Mouse (Mus musculus) liver, postnatal 0 days (tissue): ENCODE measurements around the gene Tm4sf1. TPM values are rescaled to one million over a fixed set of nuclear protein-coding genes. Genes with fewer than 3 reads are reported as not detected.

Experiments
- ATAC-seq: fragments of 200-750 bp; cut with Nextera tagmentation; 2 replicates; pipeline ENCODE4 v1.8.0; 2017; ENCODE audit warnings: mild to moderate bottlenecking, moderate library complexity
- DNase-seq: peaks from one replicate; pipeline ENCODE4 v3.0.0-alpha.2; 2016
- H3K27ac ChIP-seq: fragments of 300-500 bp; sonication (generic); 2 replicates; pipeline ENCODE4 v1.5.1; 2014; ENCODE audit warnings: antibody characterized with exemption, moderate library complexity, mild to moderate bottlenecking, low read depth
- H3K27me3 ChIP-seq: fragments of 300-500 bp; sonication (generic); 2 replicates; pipeline ENCODE4 v1.6.1; 2014; ENCODE audit warnings: low read length, control low read depth, mixed read lengths; ENCODE audit not compliant: insufficient read depth
- H3K36me3 ChIP-seq: fragments of 300-500 bp; sonication (generic); replicated peaks from 2 replicates; pipeline ENCODE4 v1.6.1; 2014; ENCODE audit warnings: mild to moderate bottlenecking, control low read depth, low read length, moderate library complexity, mixed read lengths; ENCODE audit not compliant: insufficient read depth
- H3K4me1 ChIP-seq: fragments of 300-500 bp; sonication (generic); 2 replicates; pipeline ENCODE4 v1.6.1; 2014; ENCODE audit warnings: antibody characterized with exemption, mild to moderate bottlenecking, control low read depth; ENCODE audit not compliant: insufficient read depth
- H3K4me2 ChIP-seq: fragments of 300-500 bp; sonication (generic); 2 replicates; pipeline ENCODE4 v1.6.1; 2014; ENCODE audit warnings: low read depth, mild to moderate bottlenecking, low read length, moderate library complexity, mixed read lengths
- H3K4me3 ChIP-seq: fragments of 300-500 bp; sonication (generic); 2 replicates; pipeline ENCODE4 v1.5.1; 2014; ENCODE audit warnings: low read depth, low read length
- H3K9ac ChIP-seq: fragments of 300-500 bp; sonication (generic); replicated peaks from 2 replicates; pipeline ENCODE4 v1.6.1; 2014; ENCODE audit warnings: mild to moderate bottlenecking, moderate library complexity
- H3K9me3 ChIP-seq: fragments of 300-500 bp; sonication (generic); 2 replicates; pipeline ENCODE4 v1.6.1; 2016; ENCODE audit warnings: mild to moderate bottlenecking, control low read depth, low read length, mixed read lengths
- CTCF ChIP-seq: sonication (generic); IDR thresholded peaks from 2 replicates; pipeline ENCODE4 v1.5.1; 2016; ENCODE audit warnings: antibody characterized with exemption, low read depth
- EP300 ChIP-seq: IDR thresholded peaks from 2 replicates; pipeline ENCODE4 v1.6.1; 2016; ENCODE audit warnings: antibody characterized with exemption, low read depth, mild to moderate bottlenecking
- WGBS: fragments of 180-500 bp; shearing (Covaris S2); extraction: QIAGEN DNeasy Blood & Tissue Kit; methylation state at CpG from one replicate; pipeline ENCODE4 v1.1.7; 2014; ENCODE audit not compliant: insufficient replicate concordance; 5-methylcytosine and 5-hydroxymethylcytosine counted together
- polyA plus RNA-seq: library from polyadenylated mRNA; unstranded; fragments of >200 nt; fragmentation: Nextera tagmentation; extraction: Ambion mirVana; gene quantifications from 2 replicates; pipeline ENCODE4 v1.2.1, GENCODE M21; 2015

The Tm4sf1 gene
- polyA plus RNA-seq, 1 experiment from 2014 or later = 26.9 TPM

DNA sequence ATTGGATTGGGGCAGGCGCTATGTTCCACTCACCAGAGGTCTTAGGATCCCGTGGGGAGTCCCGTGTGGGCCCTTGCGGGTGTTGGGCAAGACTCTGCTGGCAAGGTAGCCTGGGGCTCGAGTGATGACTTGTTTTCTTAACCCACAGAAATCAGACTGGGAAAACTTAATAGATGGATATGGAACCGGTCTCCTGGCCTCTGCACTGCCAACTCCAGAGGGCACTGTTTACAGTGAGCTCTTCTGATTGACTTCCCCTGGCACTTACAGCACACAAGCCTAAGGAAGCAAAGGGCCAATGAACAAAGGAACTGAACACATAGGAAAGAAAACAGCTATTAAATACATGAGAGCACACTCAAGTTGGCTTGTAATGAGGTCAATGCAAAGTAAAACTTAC is 26.2 kb upstream of the Tm4sf1 start:
- Histone ChIP-seq H3K4me1 (no peaks in the 10 kb centered on the region), H3K9ac (no peak overlapping the region), H3K4me3 (no peak overlapping the region), H3K9me3 (no peaks in the 10 kb centered on the region; the same call in 1 of the 2 replicates), H3K36me3 (no peaks in the 10 kb centered on the region), H3K4me2 (no peak overlapping the region), H3K27me3 (no peaks in the 10 kb centered on the region), H3K27ac (no peak overlapping the region)
- ATAC-seq (no peak), DNase-seq (no peak)
- no peak for TF ChIP-seq EP300
- no peak for TF ChIP-seq CTCF
- WGBS = 77% methylated on average over 4 of the region's 6 CpGs

DNA sequence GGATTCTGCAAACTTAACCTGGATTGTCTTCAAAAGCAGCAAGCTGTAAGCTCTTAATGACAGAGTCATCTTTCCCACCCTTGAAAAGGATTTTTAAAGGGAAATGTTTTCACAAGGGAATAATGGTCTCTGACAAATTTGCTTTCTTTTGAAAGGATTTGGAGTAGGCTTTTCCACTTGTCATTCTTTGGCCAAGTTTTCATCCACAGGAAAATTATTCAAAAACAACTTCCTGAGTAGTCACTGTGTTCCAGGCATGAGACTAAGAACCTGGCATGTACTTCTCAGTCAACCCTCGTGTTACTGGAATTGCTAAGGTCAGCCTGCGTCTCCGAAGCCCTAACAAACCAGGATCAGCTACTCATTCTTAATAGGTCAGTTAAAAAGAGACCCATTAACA is 5.3 kb upstream of the Tm4sf1 start:
- H3K4me1 ChIP-seq = no peaks in the 10 kb centered on the region
- H3K9me3 ChIP-seq = no peaks in the 10 kb centered on the region
- no peak overlapping the region for H3K4me3 ChIP-seq
- WGBS = 75% methylated on average over 3 of the region's 3 CpGs
- no peak overlapping the region for H3K9ac ChIP-seq
- no peak overlapping the region for H3K27ac ChIP-seq
- no peak overlapping the region for H3K4me2 ChIP-seq
- H3K36me3 ChIP-seq = no peaks in the 10 kb centered on the region
- DNase-seq (no peak), ATAC-seq (no peak)
- no peaks in the 10 kb centered on the region for H3K27me3 ChIP-seq
- TF ChIP-seq EP300 = no peak

DNA sequence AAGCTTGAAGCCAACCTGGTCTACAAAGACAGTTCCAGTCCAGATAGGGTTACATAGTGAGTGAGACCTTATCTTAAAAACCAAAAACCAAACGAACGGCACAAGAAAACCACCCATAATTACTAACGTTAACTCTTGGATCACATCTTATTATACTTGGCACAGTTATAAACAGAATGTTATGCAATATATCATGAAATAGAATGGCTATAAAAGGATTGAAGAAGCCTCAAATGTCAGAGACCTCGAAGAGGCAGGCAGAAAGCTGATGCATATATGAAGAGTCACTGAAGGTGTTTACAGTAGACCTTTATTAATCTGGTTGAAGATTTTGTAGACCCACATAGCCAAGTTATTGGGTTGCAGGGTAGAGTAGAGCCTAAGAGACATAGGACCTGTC is 3.8 kb upstream of the Tm4sf1 start:
- no peaks in the 10 kb centered on the region for H3K4me1 ChIP-seq
- TF ChIP-seq CTCF = no peak
- TF ChIP-seq EP300 = no peak
- H3K27ac ChIP-seq = no peak overlapping the region
- no peak overlapping the region for H3K9ac ChIP-seq
- 70% methylated on average over 4 of the region's 4 CpGs for WGBS
- H3K4me2 ChIP-seq = no peak overlapping the region
- H3K9me3 ChIP-seq = no peaks in the 10 kb centered on the region
- ATAC-seq (no peak), DNase-seq (no peak)
- H3K27me3 ChIP-seq = no peaks in the 10 kb centered on the region
- no peak overlapping the region for H3K4me3 ChIP-seq
- H3K36me3 ChIP-seq = no peaks in the 10 kb centered on the region

DNA sequence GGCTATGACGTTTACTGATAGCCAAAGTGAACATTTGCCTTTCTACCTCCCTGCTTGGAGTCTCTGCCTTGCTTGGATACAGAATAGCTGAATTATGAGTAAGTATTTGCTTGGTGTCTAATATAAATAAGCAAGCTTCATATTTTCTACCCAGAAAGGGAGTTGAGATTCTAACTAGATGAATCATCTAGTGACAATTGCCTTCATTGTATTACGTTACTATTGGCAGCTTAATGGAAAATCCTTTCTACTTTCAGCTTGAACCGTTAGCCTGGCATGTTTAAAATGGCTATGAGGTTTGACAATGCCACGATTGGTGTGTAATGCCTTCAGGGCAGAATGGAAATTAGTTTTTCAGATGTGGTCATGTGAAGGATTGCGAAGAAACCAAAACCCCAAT is 2.7 kb upstream of the Tm4sf1 start:
- no peak for ATAC-seq
- H3K4me1 ChIP-seq = no peaks in the 10 kb centered on the region
- no peaks in the 10 kb centered on the region for H3K27me3 ChIP-seq
- H3K9ac ChIP-seq = no peak overlapping the region
- 66% methylated on average over 5 of the region's 5 CpGs for whole genome bisulfite sequencing
- H3K27ac ChIP-seq = no peak overlapping the region
- no peak overlapping the region for H3K4me2 ChIP-seq
- H3K9me3 ChIP-seq = no peaks in the 10 kb centered on the region
- TF ChIP-seq CTCF (no peak), EP300 (no peak)
- no peak for DNase-seq
- H3K36me3 ChIP-seq = no peaks in the 10 kb centered on the region
- H3K4me3 ChIP-seq = no peak overlapping the region

DNA sequence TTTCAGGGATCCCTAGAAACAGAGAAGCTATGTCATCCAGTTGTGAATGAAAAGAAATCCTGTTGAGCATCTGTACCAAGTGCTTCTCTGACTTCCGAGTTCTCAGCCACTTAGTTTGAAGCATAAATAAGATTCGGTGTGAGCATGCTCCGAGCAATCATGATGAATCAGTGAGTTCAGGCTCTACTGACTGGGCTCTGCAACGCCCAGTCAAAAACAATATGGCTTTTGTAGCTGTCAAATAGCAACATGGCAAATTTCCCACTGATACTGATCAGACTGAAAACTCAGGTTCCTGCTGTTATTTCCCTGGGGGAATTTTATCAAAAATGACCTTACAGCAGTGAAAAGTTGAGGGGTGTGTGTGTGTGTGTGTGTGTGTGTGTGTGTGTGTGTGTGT is 2.3 kb upstream of the Tm4sf1 start:
- Histone ChIP-seq H3K27ac (no peak overlapping the region), H3K4me3 (no peak overlapping the region), H3K4me2 (no peak overlapping the region), H3K4me1 (no peaks in the 10 kb centered on the region), H3K27me3 (no peaks in the 10 kb centered on the region), H3K36me3 (no peaks in the 10 kb centered on the region), H3K9me3 (no peaks in the 10 kb centered on the region), H3K9ac (no peak overlapping the region)
- ATAC-seq (no peak), DNase-seq (no peak)
- no peak for TF ChIP-seq EP300
- TF ChIP-seq CTCF = no peak
- WGBS = 71% methylated on average over 4 of the region's 4 CpGs

DNA sequence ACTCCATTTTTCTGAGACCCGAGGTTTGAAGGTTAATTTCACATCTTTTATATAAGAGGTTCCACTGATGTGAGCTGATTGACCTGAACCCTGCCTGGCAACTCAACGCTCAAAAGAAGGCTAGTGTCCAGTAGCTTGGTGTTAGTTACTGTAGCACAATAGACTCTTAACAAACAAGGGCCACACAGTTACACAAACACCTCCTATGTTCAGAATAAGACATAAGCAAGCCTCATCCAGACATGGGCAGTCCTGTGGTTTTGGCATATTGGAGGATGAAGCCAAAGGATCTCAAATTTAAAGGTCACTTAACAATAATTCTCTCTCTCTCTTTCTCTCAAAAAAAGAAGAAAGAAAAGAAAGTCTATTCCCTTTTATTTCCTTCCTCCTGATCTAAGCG is 1.7 kb upstream of the Tm4sf1 start:
- Histone ChIP-seq H3K9ac (no peak overlapping the region), H3K9me3 (no peaks in the 10 kb centered on the region), H3K27me3 (no peaks in the 10 kb centered on the region), H3K4me2 (no peak overlapping the region), H3K4me3 (no peak overlapping the region), H3K27ac (no peak overlapping the region), H3K4me1 (no peaks in the 10 kb centered on the region), H3K36me3 (no peaks in the 10 kb centered on the region)
- TF ChIP-seq EP300 (no peak), CTCF (no peak)
- ATAC-seq (no peak), DNase-seq (no peak)
- 72% methylated on average over 3 of the region's 3 CpGs for WGBS

DNA sequence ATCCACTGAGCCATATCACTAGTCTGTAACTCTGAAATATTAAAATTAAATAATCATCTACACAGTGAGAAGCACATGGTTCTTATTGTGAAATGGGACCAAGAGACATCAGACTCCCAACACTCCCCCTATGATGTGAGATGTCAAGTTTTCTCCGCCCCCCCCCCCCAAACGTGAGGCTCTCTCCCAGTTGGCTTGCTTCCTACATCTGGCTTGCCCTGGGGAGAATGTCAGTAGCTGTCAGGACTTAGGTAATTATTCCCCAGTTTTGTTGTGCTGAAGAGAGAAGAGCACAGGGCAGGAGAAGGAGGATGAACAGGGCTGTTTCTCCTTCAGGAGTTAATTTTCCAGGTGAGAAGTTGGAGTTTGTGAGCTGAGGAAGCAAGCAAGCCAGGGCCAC is 1.1 kb upstream of the Tm4sf1 start:
- ATAC-seq (no peak), DNase-seq (no peak)
- H3K9ac ChIP-seq = no peak overlapping the region
- H3K4me2 ChIP-seq = no peak overlapping the region
- H3K27me3 ChIP-seq = no peaks in the 10 kb centered on the region
- H3K4me1 ChIP-seq = no peaks in the 10 kb centered on the region
- H3K36me3 ChIP-seq = no peaks in the 10 kb centered on the region
- H3K4me3 ChIP-seq = no peak overlapping the region
- WGBS = 51% methylated on average over 2 of the region's 2 CpGs
- H3K27ac ChIP-seq = no peak overlapping the region
- H3K9me3 ChIP-seq = no peaks in the 10 kb centered on the region
- no peak for TF ChIP-seq CTCF
- no peak for TF ChIP-seq EP300
